Mouse (Mus musculus): ENCODE measurements at regions not wholly inside any gene's neighbourhood (a gene's known extent, or its start where the extent isn't known, plus 50 kb on each side); places are given as distances from the start of the nearest gene placed in this dataset.

- TF ChIP-seq POLR2A (IDR thresholded peaks at IDR 0.05; ENCODE audit: low read depth, low read length) (no peak), CTCF (conservative IDR thresholded peaks at IDR 0.05; ENCODE audit: insufficient read depth, insufficient read length, low read depth, low read length) (no peak)
- WGBS = 35% methylated on average over 3 of the region's 3 CpGs
- H3K36me3 ChIP-seq (ENCODE audit: control insufficient read depth, insufficient read depth, low read length) = no peaks in the 10 kb centered on the region
These were observed 1041.8 kb downstream of the Fam19a2 start for GRCm38 (mm10) chr10:124305644-124306043.

DNA sequence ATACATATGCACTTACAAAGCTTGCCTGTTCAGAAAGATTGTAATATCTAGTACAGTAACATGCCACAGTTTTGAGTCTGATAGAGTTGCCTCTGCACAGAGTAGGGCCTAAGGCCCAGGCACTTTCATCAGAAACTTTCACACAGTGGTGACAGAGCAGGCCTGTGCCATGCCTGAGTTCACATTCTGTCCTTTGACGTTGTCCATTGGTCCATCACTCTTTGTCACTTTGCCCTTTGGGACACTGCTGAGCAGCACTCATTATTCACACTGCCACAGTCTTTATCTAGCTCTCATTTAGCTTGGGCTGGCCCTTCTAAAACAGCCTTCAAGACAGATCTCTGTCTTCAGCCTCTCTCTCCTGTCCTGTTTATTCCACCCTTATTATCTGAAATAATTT, 1055.0 kb downstream of the Fam19a2 start:
- no peaks in the 10 kb centered on the region for H3K36me3 ChIP-seq (ENCODE audit: control insufficient read depth, insufficient read depth, low read length)
- H3K27ac ChIP-seq (ENCODE audit: insufficient read depth, low read depth, low read length) = no peak overlapping the region
- H3K27me3 ChIP-seq (replicated peaks; ENCODE audit: control insufficient read depth, insufficient read depth, low read length) = no peaks in the 10 kb centered on the region
- 29% methylated on average over 1 of the region's 1 CpGs for whole genome bisulfite sequencing
- H3K4me1 ChIP-seq (ENCODE audit: control insufficient read depth, insufficient read depth, low read length) = no peaks in the 10 kb centered on the region
- TF ChIP-seq POLR2A (IDR thresholded peaks at IDR 0.05; ENCODE audit: low read depth, low read length) (no peak), CTCF (conservative IDR thresholded peaks at IDR 0.05; ENCODE audit: insufficient read depth, insufficient read length, low read depth, low read length) (no peak)
- no peak for DNase-seq
- H3K4me3 ChIP-seq (ENCODE audit: insufficient read depth, low read depth, low read length) = no peak overlapping the region

More at GRCm38 (mm10) chr10:124305644-124306043, 1041.8 kb downstream of the Fam19a2 start:
- peak; percentile 70 for DNase-seq
- Histone ChIP-seq H3K4me3 (ENCODE audit: insufficient read depth, low read depth, low read length) (no peak overlapping the region), H3K4me1 (ENCODE audit: control insufficient read depth, insufficient read depth, low read length) (0 out of 2 replicates have a peak, but pooled peaks cover 2% of the 10 kb centered on the region), H3K27ac (ENCODE audit: insufficient read depth, low read depth, low read length) (no peak overlapping the region), H3K27me3 (replicated peaks; ENCODE audit: control insufficient read depth, insufficient read depth, low read length) (no peaks in the 10 kb centered on the region)

GRCm38 (mm10) chr10:124320191-124321110, 1056.7 kb downstream of the Fam19a2 start:
- TF ChIP-seq POLR2A (IDR thresholded peaks at IDR 0.05; ENCODE audit: low read depth, low read length) (no peak), CTCF (conservative IDR thresholded peaks at IDR 0.05; ENCODE audit: insufficient read depth, insufficient read length, low read depth, low read length) (no peak)
- Histone ChIP-seq H3K27me3 (replicated peaks; ENCODE audit: control insufficient read depth, insufficient read depth, low read length) (no peaks in the 10 kb centered on the region), H3K27ac (ENCODE audit: insufficient read depth, low read depth, low read length) (no peak overlapping the region), H3K4me3 (ENCODE audit: insufficient read depth, low read depth, low read length) (no peak overlapping the region), H3K4me1 (ENCODE audit: control insufficient read depth, insufficient read depth, low read length) (no peaks in the 10 kb centered on the region), H3K36me3 (ENCODE audit: control insufficient read depth, insufficient read depth, low read length) (no peaks in the 10 kb centered on the region)
- 71% methylated on average over 8 of the region's 8 CpGs for WGBS
- DNase-seq = no peak

- WGBS = 74% methylated on average over 1 of the region's 1 CpGs
- H3K4me3 ChIP-seq (ENCODE audit: insufficient read depth, low read depth, low read length) = no peak overlapping the region
- H3K4me1 ChIP-seq (ENCODE audit: control insufficient read depth, insufficient read depth, low read length) = no peaks in the 10 kb centered on the region
- H3K27ac ChIP-seq (ENCODE audit: insufficient read depth, low read depth, low read length) = no peak overlapping the region
- no peak for DNase-seq
- no peaks in the 10 kb centered on the region for H3K36me3 ChIP-seq (ENCODE audit: control insufficient read depth, insufficient read depth, low read length)
- TF ChIP-seq CTCF (conservative IDR thresholded peaks at IDR 0.05; ENCODE audit: insufficient read depth, insufficient read length, low read depth, low read length) (no peak), POLR2A (IDR thresholded peaks at IDR 0.05; ENCODE audit: low read depth, low read length) (no peak)
- H3K27me3 ChIP-seq (replicated peaks; ENCODE audit: control insufficient read depth, insufficient read depth, low read length) = no peaks in the 10 kb centered on the region
These were observed 1056.8 kb downstream of the Slc16a7 start for GRCm38 (mm10) chr10:124332491-124332890.

DNA sequence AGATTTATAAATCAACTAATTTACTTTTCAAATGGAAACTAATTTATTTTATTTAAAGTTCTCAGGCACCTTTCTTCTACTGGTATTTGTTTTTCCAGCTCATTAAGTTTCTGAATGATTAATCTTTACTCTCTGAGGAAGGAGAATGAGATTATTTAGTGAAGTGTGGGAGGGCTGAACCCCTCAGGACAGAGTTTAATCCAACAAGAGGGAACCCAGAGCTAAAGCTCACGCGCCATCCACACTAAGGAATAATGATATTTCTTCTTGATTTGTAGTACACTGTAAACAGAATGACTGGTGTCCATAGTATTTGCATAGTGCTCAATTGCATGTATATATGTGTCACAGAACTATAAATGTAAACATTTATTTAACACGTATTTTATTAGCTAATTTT, 1050.3 kb downstream of the Slc16a7 start:
- no peaks in the 10 kb centered on the region for H3K36me3 ChIP-seq (ENCODE audit: control insufficient read depth, insufficient read depth, low read length)
- no peaks in the 10 kb centered on the region for H3K27me3 ChIP-seq (replicated peaks; ENCODE audit: control insufficient read depth, insufficient read depth, low read length)
- no peaks in the 10 kb centered on the region for H3K4me1 ChIP-seq (ENCODE audit: control insufficient read depth, insufficient read depth, low read length)
- no peak overlapping the region for H3K4me3 ChIP-seq (ENCODE audit: insufficient read depth, low read depth, low read length)
- H3K27ac ChIP-seq (ENCODE audit: insufficient read depth, low read depth, low read length) = no peak overlapping the region
- WGBS = 35% methylated on average over 3 of the region's 3 CpGs
- TF ChIP-seq CTCF (conservative IDR thresholded peaks at IDR 0.05; ENCODE audit: insufficient read depth, insufficient read length, low read depth, low read length) (no peak), POLR2A (IDR thresholded peaks at IDR 0.05; ENCODE audit: low read depth, low read length) (no peak)
- DNase-seq = no peak

DNA sequence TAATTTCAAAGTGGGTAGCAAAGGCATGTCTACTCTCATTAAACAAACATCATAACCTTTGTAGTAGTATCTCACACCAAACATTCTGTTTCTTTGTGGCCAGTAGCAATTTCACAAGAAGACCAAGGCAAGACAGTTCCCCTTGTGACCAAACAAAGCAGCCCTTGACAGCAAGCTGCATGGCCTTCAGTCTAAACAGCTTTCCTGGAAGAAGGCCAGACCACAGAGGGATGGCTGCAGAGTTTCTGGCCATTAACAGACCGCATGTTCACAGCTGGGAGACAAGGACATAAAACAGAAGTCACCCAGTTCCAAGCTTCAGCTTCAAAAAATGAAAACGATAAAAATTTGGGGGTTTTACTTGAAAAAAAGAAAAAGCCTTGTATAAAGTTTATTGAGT, 1040.0 kb downstream of the Slc16a7 start:
- 66% methylated on average over 2 of the region's 2 CpGs for WGBS
- DNase-seq = peak; percentile 5

DNA sequence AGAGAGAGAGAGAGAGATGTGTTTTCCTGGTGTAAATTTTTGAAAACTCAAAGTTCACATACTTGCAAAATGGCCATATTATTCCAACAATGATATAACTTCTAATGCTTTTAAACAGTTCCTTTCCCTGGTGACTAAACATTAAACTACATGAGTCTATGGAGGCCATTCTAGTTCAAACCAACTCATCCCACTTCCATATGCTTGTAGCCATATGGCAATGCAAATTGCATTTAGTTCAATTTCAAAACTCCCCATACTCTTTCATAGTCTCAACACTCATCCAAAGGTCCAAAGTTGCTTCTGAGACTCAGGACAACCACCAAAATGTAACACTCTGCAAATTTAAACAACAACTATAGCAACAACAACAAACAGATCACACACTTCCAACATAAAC, 1026.5 kb downstream of the Slc16a7 start:
- DNase-seq = no peak
- no peak overlapping the region for H3K4me3 ChIP-seq (ENCODE audit: insufficient read depth, low read depth, low read length)
- TF ChIP-seq CTCF (conservative IDR thresholded peaks at IDR 0.05; ENCODE audit: insufficient read depth, insufficient read length, low read depth, low read length) (no peak), POLR2A (IDR thresholded peaks at IDR 0.05; ENCODE audit: low read depth, low read length) (no peak)

More for the DNA sequence above, 1040.0 kb downstream of the Slc16a7 start:
- no peak for TF ChIP-seq POLR2A (IDR thresholded peaks at IDR 0.05; ENCODE audit: low read depth, low read length)
- TF ChIP-seq CTCF (conservative IDR thresholded peaks at IDR 0.05; ENCODE audit: insufficient read depth, insufficient read length, low read depth, low read length) = no peak
- no peaks in the 10 kb centered on the region for H3K36me3 ChIP-seq (ENCODE audit: control insufficient read depth, insufficient read depth, low read length)
- H3K27me3 ChIP-seq (replicated peaks; ENCODE audit: control insufficient read depth, insufficient read depth, low read length) = no peaks in the 10 kb centered on the region
- no peak overlapping the region for H3K4me3 ChIP-seq (ENCODE audit: insufficient read depth, low read depth, low read length)
- no peak overlapping the region for H3K27ac ChIP-seq (ENCODE audit: insufficient read depth, low read depth, low read length)
- no peaks in the 10 kb centered on the region for H3K4me1 ChIP-seq (ENCODE audit: control insufficient read depth, insufficient read depth, low read length)

More for the DNA sequence above, 1026.5 kb downstream of the Slc16a7 start:
- Histone ChIP-seq H3K27ac (ENCODE audit: insufficient read depth, low read depth, low read length) (no peak overlapping the region), H3K27me3 (replicated peaks; ENCODE audit: control insufficient read depth, insufficient read depth, low read length) (no peaks in the 10 kb centered on the region), H3K36me3 (ENCODE audit: control insufficient read depth, insufficient read depth, low read length) (no peaks in the 10 kb centered on the region), H3K4me1 (ENCODE audit: control insufficient read depth, insufficient read depth, low read length) (no peaks in the 10 kb centered on the region)
